Mouse (Mus musculus): Measurements from ENCODE around the gene Eln. TPM values are rescaled to one million over a fixed set of nuclear protein-coding genes. Genes with fewer than 3 reads are reported as not detected.

Eln gene
- polyA plus RNA-seq, 1 experiment, result 7.5 TPM

DNA sequence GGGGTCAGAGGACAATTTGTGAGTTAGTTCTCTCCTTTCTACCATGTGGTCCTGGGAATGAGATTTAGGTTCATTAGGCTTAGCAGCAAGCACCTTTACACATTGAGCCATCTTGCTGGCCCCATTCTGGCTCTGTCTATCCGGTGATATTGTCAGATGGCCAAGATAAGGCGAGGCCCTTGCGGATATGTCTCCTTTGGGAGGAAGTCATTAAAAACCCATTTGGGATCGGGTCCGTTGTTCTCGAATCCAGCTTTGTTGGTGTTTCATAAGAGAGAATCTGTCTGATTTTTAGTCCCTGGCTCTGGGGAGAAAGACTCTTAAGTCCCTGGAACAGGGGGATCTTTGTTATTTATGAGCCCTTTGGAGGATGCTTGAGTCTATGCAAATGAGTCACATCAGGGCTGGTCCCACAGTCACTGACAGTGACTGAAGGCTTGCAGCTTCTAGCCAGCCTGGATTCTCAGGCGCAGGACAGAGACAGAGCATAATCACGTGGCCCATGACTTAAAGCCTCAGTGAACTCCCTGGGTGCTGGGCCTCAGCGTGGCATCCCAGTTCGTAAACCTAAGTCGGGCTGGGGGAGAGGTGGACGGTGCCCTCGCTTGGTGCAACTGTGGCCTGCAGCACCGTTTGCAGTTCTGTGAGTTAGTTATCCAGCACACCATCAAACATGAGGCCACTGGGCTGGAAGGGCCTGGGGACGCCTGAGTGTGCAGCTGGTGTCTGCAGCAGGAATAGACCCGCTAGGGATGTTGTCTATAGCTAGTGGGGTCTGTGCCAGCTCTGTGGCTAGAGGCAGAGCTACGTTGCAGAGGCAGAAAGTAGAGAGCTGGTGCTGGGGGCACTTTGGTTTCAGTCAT lies 75.6 kb downstream of the Eln start:
- no peaks in the 10 kb centered on the region for H3K4me1 ChIP-seq (ENCODE audit: control insufficient read depth, insufficient read depth, low read length)
- WGBS, result 55% methylated on average over 17 of the region's 17 CpGs
- H3K27ac ChIP-seq (ENCODE audit: insufficient read depth, low read length), result no peak overlapping the region
- no peak overlapping the region for H3K4me3 ChIP-seq (replicated peaks; ENCODE audit: insufficient read depth, low read depth, low read length)
- DNase-seq, result no peak
- no peaks in the 10 kb centered on the region for H3K27me3 ChIP-seq (ENCODE audit: control insufficient read depth, insufficient read depth, low read length)
- no peak for TF ChIP-seq POLR2A (IDR thresholded peaks at IDR 0.05; ENCODE audit: borderline replicate concordance, insufficient read depth, low read length)
- no peak for TF ChIP-seq CTCF (IDR thresholded peaks at IDR 0.05; ENCODE audit: borderline replicate concordance, insufficient read depth, low read depth, low read length)

DNA sequence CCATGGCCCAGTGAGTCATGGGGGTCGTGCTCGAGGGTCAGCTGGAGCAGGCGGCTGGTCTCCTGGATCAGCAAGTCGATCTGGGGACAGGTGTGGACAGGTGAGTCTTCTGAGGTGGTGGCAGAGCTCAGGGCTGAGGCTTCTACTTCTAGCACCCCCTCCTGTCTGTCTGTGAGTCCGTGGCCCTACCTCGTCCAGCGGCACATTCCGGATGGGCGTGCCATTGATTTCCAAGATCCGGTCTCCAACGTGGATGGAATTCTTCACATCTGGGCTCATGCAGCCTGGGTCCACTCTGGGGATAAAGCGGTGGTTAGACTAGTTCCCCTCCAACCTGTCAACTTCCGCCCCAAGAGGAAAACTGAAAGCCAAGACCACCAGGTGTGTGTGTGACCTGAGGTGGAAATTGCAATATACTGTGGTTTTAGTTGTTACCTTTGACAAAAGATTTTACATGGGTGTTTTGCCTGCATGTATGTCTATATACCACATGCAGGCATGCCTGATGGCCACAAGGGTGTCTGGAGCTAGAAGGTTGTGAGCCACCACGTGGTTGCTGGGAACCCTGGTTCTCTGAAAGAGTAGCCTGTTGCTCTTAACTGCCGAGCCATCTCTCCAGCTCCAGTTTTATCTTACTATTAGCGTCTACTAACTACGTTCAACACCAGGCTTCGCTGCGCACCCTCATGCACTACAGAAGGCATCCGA lies 78.0 kb downstream of the Eln start:
- TF ChIP-seq POLR2A (IDR thresholded peaks at IDR 0.05; ENCODE audit: borderline replicate concordance, insufficient read depth, low read length), result no peak
- TF ChIP-seq CTCF (IDR thresholded peaks at IDR 0.05; ENCODE audit: borderline replicate concordance, insufficient read depth, low read depth, low read length), result no peak
- Histone ChIP-seq H3K27ac (ENCODE audit: insufficient read depth, low read length) (no peak overlapping the region), H3K27me3 (ENCODE audit: control insufficient read depth, insufficient read depth, low read length) (no peaks in the 10 kb centered on the region), H3K4me3 (replicated peaks; ENCODE audit: insufficient read depth, low read depth, low read length) (no peak overlapping the region), H3K4me1 (ENCODE audit: control insufficient read depth, insufficient read depth, low read length) (no peaks in the 10 kb centered on the region)
- no peak for DNase-seq
- WGBS, result 83% methylated on average over 20 of the region's 20 CpGs

DNA sequence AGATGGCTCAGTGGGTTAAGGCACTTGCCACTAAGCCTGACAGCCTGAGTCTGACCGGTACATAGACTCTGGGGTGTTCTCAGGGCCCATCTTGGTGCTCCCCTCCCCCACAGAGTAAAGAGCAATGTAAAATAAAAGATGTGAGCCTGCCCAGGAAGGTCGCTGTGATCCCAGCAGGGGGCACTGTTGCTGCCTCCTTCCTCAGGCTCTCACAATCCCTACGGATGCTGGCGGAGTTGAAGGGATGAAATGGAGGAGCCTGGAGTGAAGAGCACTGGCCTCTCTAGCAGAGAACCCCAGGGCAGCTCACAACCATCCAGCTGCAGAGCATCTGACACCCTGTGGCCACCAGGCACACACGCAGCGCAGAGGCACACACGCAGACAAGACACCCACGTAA lies 78.6 kb downstream of the Eln start:
- WGBS, result 50% methylated on average over 8 of the region's 8 CpGs
- no peak for DNase-seq
- no peaks in the 10 kb centered on the region for H3K27me3 ChIP-seq (ENCODE audit: control insufficient read depth, insufficient read depth, low read length)
- no peak overlapping the region for H3K27ac ChIP-seq (ENCODE audit: insufficient read depth, low read length)
- H3K4me1 ChIP-seq (ENCODE audit: control insufficient read depth, insufficient read depth, low read length), result no peaks in the 10 kb centered on the region
- TF ChIP-seq CTCF (IDR thresholded peaks at IDR 0.05; ENCODE audit: borderline replicate concordance, insufficient read depth, low read depth, low read length) (peak; percentile 44; the same call in 1 of the 2 replicates), POLR2A (IDR thresholded peaks at IDR 0.05; ENCODE audit: borderline replicate concordance, insufficient read depth, low read length) (no peak)
- H3K4me3 ChIP-seq (replicated peaks; ENCODE audit: insufficient read depth, low read depth, low read length), result no peak overlapping the region

DNA sequence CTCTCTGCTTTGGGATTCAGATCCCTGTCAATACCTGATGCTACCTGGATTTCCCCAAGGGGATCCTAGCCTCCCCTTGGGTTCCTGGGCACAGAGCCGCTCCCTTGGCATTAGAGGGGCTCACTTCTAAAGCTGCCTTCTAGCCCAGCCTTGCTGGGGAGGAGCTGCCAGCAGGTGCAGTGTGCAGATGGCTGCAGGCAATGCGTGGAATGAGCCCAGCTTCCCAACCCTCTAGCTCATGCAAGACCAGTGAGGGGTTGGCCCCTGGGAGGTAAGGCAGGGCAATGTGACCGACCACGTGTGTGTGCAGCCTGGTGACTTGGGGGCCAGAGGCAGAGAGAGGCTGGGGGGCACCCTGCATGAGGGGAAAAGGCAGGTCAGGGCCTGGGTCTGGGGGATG lies 90.4 kb downstream of the Eln start:
- 28% methylated on average over 4 of the region's 4 CpGs for WGBS
- TF ChIP-seq POLR2A (IDR thresholded peaks at IDR 0.05; ENCODE audit: borderline replicate concordance, insufficient read depth, low read length) (no peak), CTCF (IDR thresholded peaks at IDR 0.05; ENCODE audit: borderline replicate concordance, insufficient read depth, low read depth, low read length) (no peak)

More for the DNA sequence above, 90.4 kb downstream of the Eln start:
- no peak for DNase-seq
- no peak overlapping the region for H3K27ac ChIP-seq (ENCODE audit: insufficient read depth, low read length)
- H3K27me3 ChIP-seq (ENCODE audit: control insufficient read depth, insufficient read depth, low read length), result no peaks in the 10 kb centered on the region
- H3K4me3 ChIP-seq (replicated peaks; ENCODE audit: insufficient read depth, low read depth, low read length), result no peak overlapping the region
- no peaks in the 10 kb centered on the region for H3K4me1 ChIP-seq (ENCODE audit: control insufficient read depth, insufficient read depth, low read length)

Other genes starting within 250 kb of the Eln start
- gene Clip2, start 194.9 kb downstream of the Eln start, polyA plus RNA-seq (2012; rRNA removed), result 54.2 and 59.1 TPM in 2 replicates
- gene Syna, start 187.2 kb downstream of the Eln start, polyA plus RNA-seq (2012; rRNA removed), result 0.05 TPM in 1 of 2 replicates, not detected in the other
- 113 and 116 TPM in 2 replicates for gene Rfc2, start 166.0 kb downstream of the Eln start, polyA plus RNA-seq (2012; rRNA removed)
- 2.1 and 3.0 TPM in 2 replicates for gene Lat2, start 132.3 kb downstream of the Eln start, polyA plus RNA-seq (2012; rRNA removed)
- gene Eif4h, start 107.8 kb downstream of the Eln start, polyA plus RNA-seq (2012; rRNA removed), result 371 and 379 TPM in 2 replicates
- gene Limk1, start 58.7 kb downstream of the Eln start, polyA plus RNA-seq (2012; rRNA removed), result 78.7 and 99.2 TPM in 2 replicates
- gene Tmem270, start 159.4 kb upstream of the Eln start, polyA plus RNA-seq (2012; rRNA removed), result not detected in 2 replicates
- gene Cldn13, start 168.2 kb upstream of the Eln start, polyA plus RNA-seq (2012; rRNA removed), result not detected in 2 replicates
- gene Mettl27, start 185.0 kb upstream of the Eln start, polyA plus RNA-seq (2012; rRNA removed), result 9.5 and 10.9 TPM in 2 replicates
- gene Cldn4, start 199.6 kb upstream of the Eln start, polyA plus RNA-seq (2012; rRNA removed), result 0.07 TPM in 1 of 2 replicates, not detected in the other
- 0.52 and 0.67 TPM in 2 replicates for gene Cldn3, start 238.9 kb upstream of the Eln start, polyA plus RNA-seq (2012; rRNA removed)

All from cerebellum, adult 2 months (tissue).